Mouse (Mus musculus) sigmoid colon, adult 10 weeks (tissue): ENCODE measurements around the gene Anapc1. TPM values are rescaled to one million over a fixed set of nuclear protein-coding genes. Genes with fewer than 3 reads are reported as not detected.

Source experiments
- polyA plus RNA-seq: library from polyadenylated mRNA; stranded (reverse); fragments of 350-450 nt; fragmentation: Illumina TruSeq; extraction: RNeasy Lipid Tissue Mini Kit (QIAGEN cat#74804); gene quantifications from one replicate; pipeline ENCODE4 v1.2.3, GENCODE M21; 2014; ENCODE audit warnings: low read depth, low replicate concordance

The Anapc1 gene
- 92.1 TPM for polyA plus RNA-seq

DNA sequence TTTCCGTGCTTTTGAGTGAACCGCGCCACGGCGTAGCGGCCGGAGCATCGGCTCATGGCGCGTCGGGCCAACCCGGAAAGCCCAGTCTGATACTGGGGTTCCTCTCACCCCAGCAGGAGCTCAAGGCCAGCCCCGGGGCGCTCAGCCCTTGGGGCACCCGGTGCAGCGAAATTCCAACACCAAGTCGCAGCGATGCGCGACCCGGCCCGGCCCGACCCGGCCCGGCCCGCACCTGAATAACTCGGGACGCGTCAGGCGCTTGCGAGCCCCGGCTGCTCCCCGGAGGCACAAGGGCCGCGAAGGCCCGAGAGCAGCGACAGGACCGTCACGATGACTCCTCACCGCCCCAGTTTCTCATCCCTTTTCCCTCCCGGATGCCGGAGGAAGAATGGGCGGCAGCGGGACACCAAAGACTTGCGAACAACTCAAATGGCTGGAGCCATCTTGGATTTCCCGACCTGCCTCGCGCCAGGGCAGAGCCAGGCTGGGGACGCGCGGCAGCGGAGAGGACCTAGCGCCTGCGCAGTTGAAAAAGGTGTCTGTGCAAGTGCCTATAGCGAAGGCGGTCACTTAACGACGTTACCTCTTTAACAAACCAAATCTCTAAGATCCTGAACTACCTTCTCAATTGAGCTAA is at the start of gene Anapc1:
Anapc1 (minus strand) TSS at position 471 of the 637 bp plus-strand sequence.

DNA sequence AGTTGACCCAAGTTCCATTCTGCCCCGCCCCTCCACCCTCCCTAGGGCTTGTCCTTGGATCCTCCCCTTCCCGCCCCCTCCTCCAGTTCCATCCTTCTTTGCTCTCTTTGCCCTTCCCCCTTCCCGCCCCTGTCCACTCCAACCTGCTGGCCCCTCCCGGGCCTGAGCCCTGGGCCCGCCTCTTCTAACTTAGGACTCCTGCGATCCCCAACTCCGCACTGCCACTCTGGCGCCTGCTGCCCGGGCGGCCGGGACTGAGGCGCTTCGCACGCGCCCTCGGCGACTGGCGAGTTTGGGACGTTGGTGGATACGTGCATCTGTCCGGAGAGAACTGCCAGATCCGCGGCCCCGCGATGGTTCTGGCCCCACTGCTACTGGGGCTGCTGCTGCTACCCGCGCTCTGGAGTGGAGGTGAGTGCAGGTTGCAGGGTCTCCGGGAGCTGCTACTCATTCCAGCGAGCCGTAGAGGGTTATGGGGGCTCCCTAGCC is 11.5 kb upstream of the Anapc1 start, which contains the start of gene Mertk:
Mertk (plus strand) TSS at position 264 of the 489 bp plus-strand sequence.

GRCm38 (mm10) chr2:128590909-128591308 is 96.3 kb downstream of the Anapc1 start, which contains the start of gene Spdye4c:
Spdye4c (plus strand) TSS chr2:128591209.

Other genes starting within 250 kb of the Anapc1 start
- not detected for gene Spdye4c, start 96.2 kb downstream of the Anapc1 start, polyA plus RNA-seq
- 56.7 TPM for gene Mertk, start 11.6 kb upstream of the Anapc1 start, polyA plus RNA-seq
- 156 TPM for gene Tmem87b, start 130.7 kb upstream of the Anapc1 start, polyA plus RNA-seq
- 1.1 TPM for gene Fbln7, start 175.6 kb upstream of the Anapc1 start, polyA plus RNA-seq